Mouse (Mus musculus) forebrain, embryonic 16.5 days (tissue): ENCODE measurements around the gene Zfp85. TPM values are rescaled to one million over a fixed set of nuclear protein-coding genes. Genes with fewer than 3 reads are reported as not detected.

ENCODE experiments used
- polyA plus RNA-seq: library from polyadenylated mRNA; unstranded; fragments of >200 nt; fragmentation: Nextera tagmentation; extraction: Ambion mirVana; gene quantifications from 2 replicates; pipeline ENCODE4 v1.2.1, GENCODE M21; 2015

Zfp85 gene
- polyA plus RNA-seq, 1 experiment from 2014 or later, result 9.0 TPM

Other genes with a start within 250 kb of the Zfp85 start
- not detected in 2 replicates for gene Gm26965, start 229.1 kb downstream of the Zfp85 start, polyA plus RNA-seq
- 42.4 and 45.3 TPM in 2 replicates for gene Zfp87, start 229.1 kb downstream of the Zfp85 start, polyA plus RNA-seq
- gene Zfp748, start 201.4 kb downstream of the Zfp85 start, polyA plus RNA-seq, result 16.7 and 19.6 TPM in 2 replicates
- 6.3 and 7.6 TPM in 2 replicates for gene Zfp729b, start 145.5 kb downstream of the Zfp85 start, polyA plus RNA-seq
- not detected in 2 replicates for gene Gm49345, start 117.5 kb downstream of the Zfp85 start, polyA plus RNA-seq
- 5.2 TPM in 2 replicates for gene Zfp729a, start 117.4 kb downstream of the Zfp85 start, polyA plus RNA-seq
- 14.8 and 17.2 TPM in 2 replicates for gene Zfp738, start 68.2 kb downstream of the Zfp85 start, polyA plus RNA-seq
- 12.0 and 14.0 TPM in 2 replicates for gene Zfp65, start 26.1 kb downstream of the Zfp85 start, polyA plus RNA-seq
- gene Zfp493, start 24.5 kb upstream of the Zfp85 start, polyA plus RNA-seq, result 3.4 and 3.6 TPM in 2 replicates
- gene Zfp273, start 58.5 kb upstream of the Zfp85 start, polyA plus RNA-seq, result 15.1 and 17.0 TPM in 2 replicates
- gene Gm10037, start 75.9 kb upstream of the Zfp85 start, polyA plus RNA-seq, result 3.6 and 4.9 TPM in 2 replicates
- gene BC048507, start 108.1 kb upstream of the Zfp85 start, polyA plus RNA-seq, result not detected in 2 replicates